Mouse (Mus musculus) spleen, adult 2 months (tissue): ENCODE results near the gene Klf2.

Experiments used
- CTCF ChIP-seq: fragments of 200-500 bp; IDR thresholded peaks from 2 replicates; pipeline ENCODE4 v1.5.1; 2011; ENCODE audit warnings: mild to moderate bottlenecking, inconsistent platforms; ENCODE audit not compliant: insufficient read depth, insufficient read length, insufficient replicate concordance; ENCODE audit errors: extremely low read depth
- POLR2A ChIP-seq: fragments of 200-500 bp; IDR thresholded peaks from 2 replicates; pipeline ENCODE4 v1.6.1; 2011; ENCODE audit warnings: low read depth, low read length, inconsistent platforms

GRCm38 (mm10) chr8:72303633-72304032 is 15.2 kb upstream of the Klf2 start:
- TF ChIP-seq CTCF (no peak), POLR2A (no peak)
